Comparison of ENCODE assay signal across 16 mouse cellular contexts in the genomic region with DNA sequence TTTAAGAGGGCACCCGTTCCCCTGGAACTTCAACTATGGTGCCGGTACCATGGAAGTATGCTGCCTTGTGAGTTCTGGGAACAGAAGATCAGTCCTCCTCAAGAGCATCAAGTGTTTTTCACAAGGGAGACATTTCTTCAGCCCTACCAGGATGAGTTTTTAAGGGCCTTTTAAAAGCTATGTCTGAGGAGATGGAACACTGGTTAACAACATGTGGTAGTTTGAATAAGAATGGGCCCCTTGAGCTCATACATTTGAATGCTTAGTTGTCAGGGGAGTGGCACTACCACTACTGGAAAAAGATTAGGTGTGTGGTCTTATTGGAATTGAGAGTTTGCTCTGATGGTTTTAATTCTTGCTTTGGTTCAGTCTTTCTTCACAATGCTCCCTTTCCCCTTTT.
"Had no signal": no experiment of that assay in that cellular context is flagged by ENCODE, and none has a peak within 500 bp of the region (broad histone marks: within the 10 kb centered on the region; RNA-seq: fewer than 3 reads in every experiment).

No protein-coding gene starts in this region.

- H3K4me3 ChIP-seq: megakaryocyte, embryonic 14.5 days; midbrain, embryonic 13.5 days; midbrain, embryonic 15.5 days; neural tube, embryonic 12.5 days had no signal

- ATAC-seq: midbrain, embryonic 13.5 days; midbrain, embryonic 15.5 days had no signal

- H3K36me3 ChIP-seq: midbrain, embryonic 13.5 days; midbrain, embryonic 15.5 days; neural tube, embryonic 12.5 days had no signal

- H3K9me3 ChIP-seq: megakaryocyte, embryonic 14.5 days; midbrain, embryonic 13.5 days; midbrain, embryonic 15.5 days; neural tube, embryonic 12.5 days had no signal

- DNase-seq: lung, adult 18-20 months; lung, embryonic 14.5 days; lung, postnatal 10 days; lung, postnatal 36 days; right cerebral cortex, postnatal 25 days; right cerebral cortex, postnatal 4 days; spleen, adult 18-20 months; thymus, adult 18-20 months; thymus, postnatal 14 days; thymus, postnatal 36 days had no signal

- H3K27ac ChIP-seq: macrophage; midbrain, embryonic 13.5 days; midbrain, embryonic 15.5 days; neural tube, embryonic 12.5 days had no signal

- H3K4me1 ChIP-seq: megakaryocyte, embryonic 14.5 days; midbrain, embryonic 13.5 days; midbrain, embryonic 15.5 days; neural tube, embryonic 12.5 days had no signal

- H3K27me3 ChIP-seq: megakaryocyte, embryonic 14.5 days; midbrain, embryonic 13.5 days; midbrain, embryonic 15.5 days; neural tube, embryonic 12.5 days had no signal

- H3K9ac ChIP-seq: lung, embryonic 14.5 days; midbrain, embryonic 13.5 days; midbrain, embryonic 15.5 days; neural tube, embryonic 12.5 days had no signal

- H3K4me2 ChIP-seq: lung, embryonic 14.5 days; midbrain, embryonic 11.5 days; midbrain, embryonic 13.5 days; midbrain, embryonic 15.5 days; neural tube, embryonic 12.5 days had no signal
